Mouse (Mus musculus): Measurements from ENCODE around the gene Mrpl40. TPM values are rescaled to one million over a fixed set of nuclear protein-coding genes. Genes with fewer than 3 reads are reported as not detected.

Gene Mrpl40
- polyA plus RNA-seq (2014; fragmentation: Nextera tagmentation; extraction: Ambion mirVana): 134 and 136 TPM in 2 replicates

DNA sequence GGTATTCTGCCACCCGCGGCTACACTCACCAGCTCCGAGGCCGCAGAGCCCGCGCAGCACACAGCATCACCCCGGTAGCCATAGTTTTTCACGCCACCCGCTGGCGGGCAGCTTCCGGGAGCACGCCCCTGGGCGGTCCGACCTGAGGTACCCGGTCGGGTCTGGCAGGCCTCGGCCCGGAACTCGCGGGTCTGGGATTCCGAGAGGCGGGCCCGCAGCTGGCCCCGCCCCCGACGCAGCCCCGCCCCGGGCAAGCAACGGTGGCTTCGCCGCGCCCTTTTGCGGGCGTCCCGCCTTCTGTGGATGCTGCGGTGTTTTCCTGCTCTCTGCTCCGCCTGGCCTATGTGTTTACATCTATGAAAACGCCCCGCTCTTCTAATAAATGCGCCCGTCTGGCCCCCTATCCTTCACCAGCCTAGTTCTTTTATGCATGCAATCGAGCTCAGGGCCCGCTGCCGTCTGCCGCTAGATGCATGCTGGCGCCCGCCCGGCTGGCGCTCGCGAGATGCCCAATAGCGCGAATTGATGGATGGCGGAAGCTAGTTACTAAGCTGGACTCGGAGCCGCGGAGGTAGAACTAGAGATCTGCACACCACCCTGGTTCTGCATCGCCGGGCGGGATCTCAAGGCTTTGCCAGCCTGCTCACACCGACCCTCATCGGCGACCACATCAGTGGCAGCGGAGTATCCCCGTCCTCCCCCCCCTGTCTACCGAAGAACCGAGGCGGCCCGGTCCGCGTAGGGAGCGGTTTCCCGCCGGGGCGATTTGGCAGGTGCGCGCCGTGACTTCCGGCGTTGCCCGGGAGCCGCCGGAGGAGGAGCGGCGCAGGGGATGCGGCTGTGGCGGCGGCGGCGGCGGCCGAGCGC lies at the start of gene Mrpl40, which contains the start of gene Hira:
Gene Mrpl40 (minus strand): TSS at position 421 of the 867 bp plus-strand sequence.
Gene Hira (plus strand): TSS at position 596 of the 867 bp plus-strand sequence.
- Histone ChIP-seq H3K36me3 (ENCODE audit: control insufficient read depth, insufficient read depth, low read length) (peaks cover 21% of the 10 kb centered on the region), H3K9me3 (ENCODE audit: control insufficient read depth, low read length) (no peaks in the 10 kb centered on the region), H3K4me2 (peak within 1 kb of the TSS; percentile 84), H3K4me1 (replicated peaks; ENCODE audit: control insufficient read depth, insufficient read depth, low read length) (peaks cover 9% of the 10 kb centered on the region), H3K9ac (ENCODE audit: low read depth, low read length) (peak within 1 kb of the TSS; percentile 93), H3K27me3 (replicated peaks; ENCODE audit: control insufficient read depth, insufficient read depth, low read length) (no peaks in the 10 kb centered on the region), H3K27ac (ENCODE audit: low read depth, low read length) (peak within 1 kb of the TSS; percentile 96), H3K4me3 (ENCODE audit: low read depth, low read length) (peak within 1 kb of the TSS; percentile 89)
- ATAC-seq (replicated peaks; ENCODE audit: low FRiP score) (peak; percentile 93), DNase-seq (ENCODE audit: low spot score) (peak; percentile 96)
- under 1% methylated on average over 93 of the region's 93 CpGs for WGBS

DNA sequence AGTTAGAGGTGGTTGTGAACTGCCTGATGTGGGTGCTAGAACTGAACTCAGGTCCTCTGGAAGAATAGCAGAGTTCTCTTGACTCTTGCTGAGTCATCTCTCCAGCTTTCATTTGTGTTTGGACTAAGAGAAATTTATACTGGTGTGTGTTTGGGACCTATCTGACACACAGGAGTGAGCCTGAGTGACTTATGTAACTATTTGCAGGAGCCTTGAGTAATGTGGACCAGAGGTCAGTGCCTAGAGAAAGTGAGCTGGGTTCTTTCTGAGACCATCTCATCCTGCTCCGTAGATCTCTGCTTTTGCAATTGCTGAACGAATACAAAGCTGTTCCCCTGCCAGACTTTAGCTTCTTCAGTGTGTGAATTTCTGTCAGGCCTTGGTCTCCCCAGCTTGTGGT lies 45.1 kb upstream of the Mrpl40 start:
- H3K9me3 ChIP-seq (ENCODE audit: control insufficient read depth, low read length): no peaks in the 10 kb centered on the region
- no peak overlapping the region for H3K4me3 ChIP-seq (ENCODE audit: low read depth, low read length)
- 86% methylated on average over 2 of the region's 2 CpGs for WGBS
- H3K9ac ChIP-seq (ENCODE audit: low read depth, low read length): no peak overlapping the region
- no peak overlapping the region for H3K27ac ChIP-seq (ENCODE audit: low read depth, low read length)
- H3K4me2 ChIP-seq: no peak overlapping the region
- H3K4me1 ChIP-seq (replicated peaks; ENCODE audit: control insufficient read depth, insufficient read depth, low read length): no peaks in the 10 kb centered on the region
- no peak for ATAC-seq (replicated peaks; ENCODE audit: low FRiP score)
- DNase-seq (ENCODE audit: low spot score): no peak
- H3K27me3 ChIP-seq (replicated peaks; ENCODE audit: control insufficient read depth, insufficient read depth, low read length): no peaks in the 10 kb centered on the region
- peaks cover 36% of the 10 kb centered on the region for H3K36me3 ChIP-seq (ENCODE audit: control insufficient read depth, insufficient read depth, low read length)

DNA sequence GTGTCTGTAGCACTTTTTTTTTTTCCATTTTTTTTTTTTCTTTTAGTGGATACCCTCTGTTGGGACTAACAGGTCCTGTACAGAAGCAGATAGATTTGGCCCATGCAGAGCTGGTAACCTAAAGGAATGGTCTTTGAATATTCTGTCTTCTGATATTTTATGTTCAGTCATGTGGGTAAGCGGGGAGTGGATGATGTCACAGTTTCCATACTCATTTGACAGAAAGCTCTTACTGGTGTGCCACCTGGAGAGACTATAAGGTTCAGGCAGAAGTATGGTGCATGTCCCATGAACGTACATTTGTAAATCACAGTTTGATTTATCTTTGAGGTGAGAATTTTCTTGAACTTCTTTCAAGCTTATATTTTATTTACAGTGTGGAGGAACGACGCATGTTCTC lies 39.4 kb upstream of the Mrpl40 start:
- 94% methylated on average over 4 of the region's 4 CpGs for WGBS
- no peak for ATAC-seq (replicated peaks; ENCODE audit: low FRiP score)
- H3K9ac ChIP-seq (ENCODE audit: low read depth, low read length): no peak overlapping the region
- no peak for DNase-seq (ENCODE audit: low spot score)
- H3K4me3 ChIP-seq (ENCODE audit: low read depth, low read length): no peak overlapping the region
- H3K4me2 ChIP-seq: no peak overlapping the region
- peaks cover 18% of the 10 kb centered on the region; the same call in 1 of the 2 replicates for H3K36me3 ChIP-seq (ENCODE audit: control insufficient read depth, insufficient read depth, low read length)
- H3K4me1 ChIP-seq (replicated peaks; ENCODE audit: control insufficient read depth, insufficient read depth, low read length): no peaks in the 10 kb centered on the region
- no peaks in the 10 kb centered on the region for H3K27me3 ChIP-seq (replicated peaks; ENCODE audit: control insufficient read depth, insufficient read depth, low read length)
- no peak overlapping the region for H3K27ac ChIP-seq (ENCODE audit: low read depth, low read length)
- H3K9me3 ChIP-seq (ENCODE audit: control insufficient read depth, low read length): no peaks in the 10 kb centered on the region

DNA sequence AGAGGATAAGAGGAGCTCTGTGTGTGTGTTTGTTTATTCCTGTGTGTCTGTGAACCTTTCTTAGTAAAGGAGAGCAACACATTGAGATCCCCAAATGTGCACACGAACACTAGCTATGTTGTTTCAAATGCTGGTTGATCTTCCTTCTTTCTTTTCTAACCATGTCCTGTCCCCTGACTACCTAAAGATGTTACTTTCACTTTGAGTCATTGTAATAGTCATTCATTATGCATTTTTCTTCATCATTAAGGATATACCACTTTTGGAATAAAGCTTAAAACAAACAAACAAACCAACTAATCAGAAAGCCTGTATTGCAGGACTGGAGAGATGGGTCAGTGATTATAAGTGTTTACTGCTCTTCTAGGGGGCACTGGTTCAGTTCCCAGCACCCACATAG lies 29.0 kb upstream of the Mrpl40 start:
- Histone ChIP-seq H3K4me3 (ENCODE audit: low read depth, low read length) (no peak overlapping the region), H3K4me2 (no peak overlapping the region), H3K9me3 (ENCODE audit: control insufficient read depth, low read length) (no peaks in the 10 kb centered on the region), H3K9ac (ENCODE audit: low read depth, low read length) (no peak overlapping the region), H3K27ac (ENCODE audit: low read depth, low read length) (no peak overlapping the region), H3K4me1 (replicated peaks; ENCODE audit: control insufficient read depth, insufficient read depth, low read length) (no peaks in the 10 kb centered on the region), H3K27me3 (replicated peaks; ENCODE audit: control insufficient read depth, insufficient read depth, low read length) (no peaks in the 10 kb centered on the region), H3K36me3 (ENCODE audit: control insufficient read depth, insufficient read depth, low read length) (peaks cover 21% of the 10 kb centered on the region; the same call in 1 of the 2 replicates)
- DNase-seq (ENCODE audit: low spot score) (no peak), ATAC-seq (replicated peaks; ENCODE audit: low FRiP score) (no peak)
- 94% methylated on average over 1 of the region's 1 CpGs for WGBS

DNA sequence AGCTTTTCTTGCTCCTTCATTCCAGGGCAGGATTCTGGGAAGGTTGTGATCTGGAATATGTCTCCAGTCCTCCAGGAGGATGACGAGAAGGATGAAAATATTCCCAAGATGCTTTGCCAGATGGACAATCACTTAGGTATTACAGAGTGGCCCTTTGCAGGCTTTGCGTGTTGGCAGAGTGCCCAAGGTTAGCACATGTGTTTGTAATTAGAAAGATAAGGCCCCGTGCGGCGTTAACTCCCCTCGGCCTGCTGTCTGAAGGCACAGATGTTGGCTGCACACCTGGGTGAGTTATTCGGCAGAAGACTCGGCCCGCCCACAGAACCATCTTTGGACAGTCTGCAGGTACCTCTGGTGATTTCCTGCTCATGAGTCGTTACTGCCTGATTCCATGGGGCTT lies 19.8 kb upstream of the Mrpl40 start:
- H3K36me3 ChIP-seq (ENCODE audit: control insufficient read depth, insufficient read depth, low read length): peaks cover 19% of the 10 kb centered on the region; the same call in 1 of the 2 replicates
- H3K27ac ChIP-seq (ENCODE audit: low read depth, low read length): no peak overlapping the region
- no peak overlapping the region for H3K4me3 ChIP-seq (ENCODE audit: low read depth, low read length)
- 80% methylated on average over 10 of the region's 10 CpGs for WGBS
- H3K4me2 ChIP-seq: no peak overlapping the region
- DNase-seq (ENCODE audit: low spot score): no peak
- peaks cover 4% of the 10 kb centered on the region; the same call in 1 of the 2 replicates for H3K4me1 ChIP-seq (replicated peaks; ENCODE audit: control insufficient read depth, insufficient read depth, low read length)
- no peaks in the 10 kb centered on the region for H3K9me3 ChIP-seq (ENCODE audit: control insufficient read depth, low read length)
- H3K9ac ChIP-seq (ENCODE audit: low read depth, low read length): no peak overlapping the region
- no peak for ATAC-seq (replicated peaks; ENCODE audit: low FRiP score)
- no peaks in the 10 kb centered on the region for H3K27me3 ChIP-seq (replicated peaks; ENCODE audit: control insufficient read depth, insufficient read depth, low read length)

DNA sequence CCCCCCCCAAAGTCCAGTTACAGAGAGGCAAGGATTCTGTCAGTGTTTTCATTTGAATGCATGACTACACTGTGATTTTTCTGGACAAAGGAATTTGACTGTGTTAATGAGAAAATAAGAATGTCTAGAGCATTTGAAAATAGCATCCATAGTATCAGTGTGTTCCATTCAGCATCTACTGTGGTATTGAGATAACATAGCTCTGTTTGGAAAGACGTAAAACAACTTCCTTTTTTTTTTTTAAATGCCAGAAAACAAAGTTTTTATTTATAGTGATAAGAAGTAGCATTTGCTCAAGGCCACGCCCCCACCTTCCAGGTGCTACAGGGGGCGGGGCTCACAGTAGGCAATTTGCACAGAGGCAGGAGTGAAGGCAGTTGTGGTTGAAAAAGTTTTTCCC lies 18.6 kb upstream of the Mrpl40 start:
- ATAC-seq (replicated peaks; ENCODE audit: low FRiP score): no peak
- Histone ChIP-seq H3K27ac (ENCODE audit: low read depth, low read length) (no peak overlapping the region), H3K4me1 (replicated peaks; ENCODE audit: control insufficient read depth, insufficient read depth, low read length) (peaks cover 5% of the 10 kb centered on the region; the same call in 1 of the 2 replicates), H3K9ac (ENCODE audit: low read depth, low read length) (no peak overlapping the region), H3K4me3 (ENCODE audit: low read depth, low read length) (no peak overlapping the region), H3K36me3 (ENCODE audit: control insufficient read depth, insufficient read depth, low read length) (peaks cover 15% of the 10 kb centered on the region; the same call in 1 of the 2 replicates), H3K27me3 (replicated peaks; ENCODE audit: control insufficient read depth, insufficient read depth, low read length) (no peaks in the 10 kb centered on the region), H3K9me3 (ENCODE audit: control insufficient read depth, low read length) (no peaks in the 10 kb centered on the region), H3K4me2 (no peak overlapping the region)
- WGBS: 77% methylated on average over 3 of the region's 3 CpGs
- DNase-seq (ENCODE audit: low spot score): no peak

DNA sequence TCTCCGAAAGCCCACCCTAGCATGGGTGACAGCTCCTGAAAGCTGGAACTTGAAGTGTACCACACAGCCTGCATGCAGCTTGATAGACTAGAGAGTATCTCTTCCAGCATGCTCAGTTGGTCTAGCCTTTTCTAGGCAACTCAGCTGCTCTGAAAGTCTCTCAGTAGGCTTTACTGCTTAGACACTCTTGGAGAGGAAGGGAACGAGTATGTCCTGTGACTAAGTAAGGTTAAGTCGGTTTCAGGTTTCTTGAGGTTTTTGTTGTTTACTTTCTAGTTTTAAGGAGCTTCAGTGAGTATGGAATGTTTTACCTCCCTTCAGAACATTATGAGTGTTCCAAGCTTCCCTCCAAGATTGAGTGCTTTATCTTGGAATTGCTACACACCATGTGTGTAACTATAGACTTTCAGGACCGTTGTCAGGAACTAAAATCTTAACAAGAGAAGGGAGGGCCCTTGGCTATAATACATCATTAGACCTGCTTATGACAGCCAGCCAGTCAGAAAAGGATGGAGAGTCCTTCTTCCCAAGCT lies 17.2 kb upstream of the Mrpl40 start:
- H3K4me1 ChIP-seq (replicated peaks; ENCODE audit: control insufficient read depth, insufficient read depth, low read length): peaks cover 7% of the 10 kb centered on the region
- H3K9me3 ChIP-seq (ENCODE audit: control insufficient read depth, low read length): no peaks in the 10 kb centered on the region
- no peak overlapping the region for H3K27ac ChIP-seq (ENCODE audit: low read depth, low read length)
- H3K9ac ChIP-seq (ENCODE audit: low read depth, low read length): no peak overlapping the region
- no peak overlapping the region for H3K4me3 ChIP-seq (ENCODE audit: low read depth, low read length)
- H3K4me2 ChIP-seq: no peak overlapping the region
- peaks cover 9% of the 10 kb centered on the region; the same call in 1 of the 2 replicates for H3K36me3 ChIP-seq (ENCODE audit: control insufficient read depth, insufficient read depth, low read length)
- ATAC-seq (replicated peaks; ENCODE audit: low FRiP score) (no peak), DNase-seq (ENCODE audit: low spot score) (no peak)
- H3K27me3 ChIP-seq (replicated peaks; ENCODE audit: control insufficient read depth, insufficient read depth, low read length): no peaks in the 10 kb centered on the region
- 86% methylated on average over 4 of the region's 4 CpGs for WGBS

DNA sequence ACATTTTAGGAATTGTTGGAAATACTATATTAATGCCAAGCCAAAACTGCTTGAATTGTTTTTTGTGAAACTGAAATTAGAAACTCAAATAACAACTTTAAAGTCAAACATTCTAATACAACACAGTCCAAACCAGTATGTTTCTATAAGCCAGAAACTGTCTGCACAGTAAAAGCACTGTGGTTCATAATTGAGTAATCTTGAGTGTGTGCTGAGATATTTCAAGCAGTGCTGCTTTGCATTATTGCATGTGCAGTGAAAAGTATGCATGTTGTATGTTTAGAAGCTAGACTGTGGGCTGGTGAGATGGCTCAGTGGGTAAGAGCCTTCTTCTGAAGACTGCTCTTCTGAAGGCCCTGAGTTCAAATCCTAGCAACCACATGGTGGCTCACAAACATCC lies 7.4 kb upstream of the Mrpl40 start:
- Histone ChIP-seq H3K4me3 (ENCODE audit: low read depth, low read length) (no peak overlapping the region), H3K9me3 (ENCODE audit: control insufficient read depth, low read length) (no peaks in the 10 kb centered on the region), H3K4me1 (replicated peaks; ENCODE audit: control insufficient read depth, insufficient read depth, low read length) (peaks cover 6% of the 10 kb centered on the region), H3K4me2 (no peak overlapping the region), H3K27ac (ENCODE audit: low read depth, low read length) (no peak overlapping the region), H3K27me3 (replicated peaks; ENCODE audit: control insufficient read depth, insufficient read depth, low read length) (no peaks in the 10 kb centered on the region), H3K9ac (ENCODE audit: low read depth, low read length) (no peak overlapping the region), H3K36me3 (ENCODE audit: control insufficient read depth, insufficient read depth, low read length) (peaks cover 5% of the 10 kb centered on the region; the same call in 1 of the 2 replicates)
- DNase-seq (ENCODE audit: low spot score): no peak
- ATAC-seq (replicated peaks; ENCODE audit: low FRiP score): no peak

Data from liver, embryonic 11.5 days (tissue).